Comparison of ENCODE assay signal across 8 mouse cellular contexts in genomic region chr5:92043783-92044182, GRCm38 (mm10). TPM values are rescaled to one million over a fixed set of nuclear protein-coding genes. Genes with fewer than 3 reads are reported as not detected.
DNase-seq lines count a peak whose midpoint lies in the region; ATAC-seq and TF ChIP-seq lines count a peak whose summit lies in the region.

Gene Cdkl2, minus strand, starts transcription at chr5:92043883.

- intact Hi-C loops in gastrocnemius, adult 2 months (cut with DNase I), result no loop called here

- 0 out of 2 replicates have a peak, but pooled peaks cover 2% of the 10 kb centered on the region for H3K4me1 ChIP-seq in thymus, adult 2 months (replicated peaks; ENCODE audit: control insufficient read depth, insufficient read depth, low read length)
- H3K4me1 ChIP-seq in limb, embryonic 15.5 days, result peaks cover 4% of the 10 kb centered on the region; the same call in 1 of the 2 replicates

- 87% methylated on average over 4 of the region's 4 CpGs for WGBS in thymus, adult 2 months
- 57% methylated on average over 4 of the region's 4 CpGs for WGBS in limb, embryonic 15.5 days

- TF ChIP-seq CTCF in gastrocnemius, adult 2 months (IDR thresholded peaks at IDR 0.05), result no peak
- TF ChIP-seq CTCF in thymus, adult 2 months (IDR thresholded peaks at IDR 0.05; ENCODE audit: borderline replicate concordance, control insufficient read depth, extremely low read depth, insufficient read depth, low read length, poor library complexity), result no peak

- no peak for ATAC-seq in limb, embryonic 15.5 days (ENCODE audit: insufficient number of reproducible peaks, low FRiP score, low TSS enrichment, low read depth)

- H3K27me3 ChIP-seq in thymus, adult 2 months (ENCODE audit: control insufficient read depth, insufficient read depth, low read length), result no peaks in the 10 kb centered on the region
- H3K27me3 ChIP-seq in limb, embryonic 15.5 days, result peaks cover 8% of the 10 kb centered on the region

- H3K9me3 ChIP-seq in limb, embryonic 15.5 days, result no peaks in the 10 kb centered on the region

- DNase-seq in gastrocnemius, adult 2 months, result no peak
- DNase-seq in gastrocnemius, postnatal 4 days (ENCODE audit: low spot score in 2 of 2), result no peak
- DNase-seq in thymus, adult 2 months, result no peak
- no peak for DNase-seq in thymus, postnatal 14 days
- no peak for DNase-seq in T-cell, adult 2 months (ENCODE audit: low spot score)
- DNase-seq in adrenal gland, postnatal 25 days, result no peak
- DNase-seq in MN1 (ENCODE audit: low spot score), result no peak

- peak within 1 kb of the TSS; percentile 96 for H3K4me2 ChIP-seq in limb, embryonic 15.5 days

- H3K4me3 ChIP-seq in gastrocnemius, adult 2 months, result peak within 1 kb of the TSS; percentile 94
- H3K4me3 ChIP-seq in thymus, adult 2 months (ENCODE audit: control insufficient read depth, insufficient read depth, low read length), result peak within 1 kb of the TSS; percentile 75
- H3K4me3 ChIP-seq in limb, embryonic 15.5 days, result peak within 1 kb of the TSS; percentile 82

- H3K36me3 ChIP-seq in thymus, adult 2 months (ENCODE audit: control insufficient read depth, insufficient read depth, low read length), result no peaks in the 10 kb centered on the region
- no peaks in the 10 kb centered on the region for H3K36me3 ChIP-seq in limb, embryonic 15.5 days

- H3K9ac ChIP-seq in limb, embryonic 15.5 days, result peak within 1 kb of the TSS; percentile 39

- peak within 1 kb of the TSS; percentile 93 for H3K27ac ChIP-seq in gastrocnemius, adult 2 months
- no peak within 1 kb of the TSS for H3K27ac ChIP-seq in thymus, adult 2 months (ENCODE audit: control insufficient read depth, insufficient read depth, low read length)
- H3K27ac ChIP-seq in limb, embryonic 15.5 days, result no peak within 1 kb of the TSS

- TF ChIP-seq POLR2A in thymus, adult 2 months (IDR thresholded peaks at IDR 0.05; ENCODE audit: control insufficient read depth, extremely low read depth, insufficient read depth, low read length, poor library complexity), result no peak

RNA-seq across cellular contexts. Expression of gene Cdkl2, which starts in this region (rescaled TPM):
- total RNA-seq in gastrocnemius, adult 2 months (2021), result 1 to 10 TPM; 3.9 to 5.1 TPM
- total RNA-seq in gastrocnemius, postnatal 4 days (2021), result 1 to 10 TPM; 2.9 to 3.4 TPM
- polyA plus RNA-seq in thymus, adult 2 months (2012; rRNA removed), result 0.66 and 1.0 TPM in 2 replicates
- polyA plus RNA-seq in limb, embryonic 15.5 days (2015; fragmentation: Nextera tagmentation; extraction: Ambion mirVana), result 1.4 and 1.8 TPM in 2 replicates
- 4.6 and 6.5 TPM in 2 replicates for total RNA-seq in adrenal gland, postnatal 25 days (2021)
